Mouse (Mus musculus): Measurements from ENCODE around the gene Agxt2. TPM values are rescaled to one million over a fixed set of nuclear protein-coding genes. Genes with fewer than 3 reads are reported as not detected.

Agxt2 gene
- total and polyA plus RNA-seq, 3 experiments = not detected

DNA sequence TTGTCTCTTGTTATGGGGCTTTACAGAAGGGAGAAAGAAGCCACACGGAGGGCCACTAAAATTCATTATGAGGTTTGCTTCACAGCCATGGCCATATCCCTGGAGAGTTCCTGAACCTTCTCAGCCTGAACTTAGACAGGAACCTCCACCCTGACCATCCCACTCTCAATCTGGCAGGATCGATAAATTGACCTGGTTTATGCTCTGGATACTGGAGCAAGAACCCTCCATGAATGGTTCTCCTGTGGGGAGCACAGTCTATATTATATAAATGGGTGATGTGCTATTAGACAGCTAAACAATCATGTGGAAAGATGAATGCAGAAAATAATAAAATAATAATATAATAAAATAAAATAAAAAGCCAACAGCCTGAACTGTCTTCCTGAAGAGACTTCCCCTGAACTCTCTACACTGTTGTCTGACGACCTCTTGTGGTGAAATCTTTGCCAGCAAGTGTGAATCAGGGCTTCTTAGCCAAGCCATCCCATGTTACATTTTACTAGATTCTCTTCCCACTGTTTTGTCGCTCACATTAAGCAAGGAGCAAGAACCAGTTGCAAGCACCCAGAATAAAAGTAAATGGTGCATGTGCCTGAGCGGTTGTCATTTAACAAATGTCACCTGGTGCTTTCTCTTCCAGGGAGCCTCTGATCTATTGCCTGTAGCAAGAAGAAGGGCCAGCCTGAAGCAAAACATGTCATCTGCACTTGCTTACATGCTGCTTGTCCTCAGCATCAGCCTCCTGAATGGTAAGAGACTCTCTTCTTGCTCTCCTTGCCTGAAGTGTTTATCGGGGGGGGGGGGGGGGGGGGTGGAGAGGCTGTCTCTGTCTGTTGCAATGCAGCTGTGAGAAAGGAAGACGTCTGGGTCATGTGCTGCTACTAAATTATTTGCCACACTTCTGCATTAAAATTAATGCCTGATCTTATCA is 44.5 kb upstream of the Agxt2 start:
- Histone ChIP-seq H3K9me3 (replicated peaks; ENCODE audit: insufficient read depth, low read length) (no peaks in the 10 kb centered on the region), H3K79me2 (ENCODE audit: control insufficient read depth, insufficient read depth, low read length, poor library complexity) (no peaks in the 10 kb centered on the region), H3K27me3 (ENCODE audit: control insufficient read depth in 1 of 2, insufficient read depth in 2 of 2, low read length in 2 of 2) (peaks cover 0 to 1% of the 10 kb centered on the region in 2 experiments; a peak in 1 of 4 replicates), H3K4me1 (ENCODE audit: control insufficient read depth in 1 of 2, insufficient read depth in 2 of 2, low read length in 2 of 2) (no peaks in the 10 kb centered on the region), H3K36me3 (ENCODE audit: control insufficient read depth in 1 of 2, insufficient read depth in 2 of 2, low read length in 2 of 2) (no peaks in the 10 kb centered on the region), H3K9ac (ENCODE audit: control insufficient read depth, low read depth, low read length, poor library complexity, severe bottlenecking) (no peak overlapping the region), H3K27ac (ENCODE audit: control insufficient read depth, low read depth, low read length) (no peak overlapping the region), H3K4me3 (ENCODE audit: control insufficient read depth in 1 of 2, insufficient read depth in 1 of 2, low read depth in 2 of 2, low read length in 2 of 2) (no peak overlapping the region)
- peak; percentile 46 for DNase-seq (ENCODE audit: low read depth, low spot score)
- TF ChIP-seq RAD21 (IDR thresholded peaks at IDR 0.05; ENCODE audit: low read depth, low read length) (peak; percentile 71), ZC3H11A (IDR thresholded peaks at IDR 0.05; ENCODE audit: low read depth, low read length) (peak; percentile 50), CTCF (IDR thresholded peaks at IDR 0.05 in 2 of 3, conservative IDR thresholded peaks at IDR 0.05 in 1 of 3; ENCODE audit: control insufficient read depth in 1 of 3, insufficient read depth in 1 of 3, low read depth in 2 of 3, low read length in 3 of 3, poor library complexity in 1 of 3, severe bottlenecking in 1 of 3) (peak; percentile 40 to 66 (median 49); a peak in 5 of 6 replicates), MAX (IDR thresholded peaks at IDR 0.05; ENCODE audit: low read length) (no peak), SIN3A (IDR thresholded peaks at IDR 0.05; ENCODE audit: low read length) (no peak), SMC3 (IDR thresholded peaks at IDR 0.05; ENCODE audit: low read depth, low read length) (peak; percentile 76), NELFE (IDR thresholded peaks at IDR 0.05; ENCODE audit: low read depth, low read length) (no peak), JUND (IDR thresholded peaks at IDR 0.05; ENCODE audit: low read depth, low read length) (no peak), ETS1 (IDR thresholded peaks at IDR 0.05; ENCODE audit: low read depth, low read length) (no peak)

DNA sequence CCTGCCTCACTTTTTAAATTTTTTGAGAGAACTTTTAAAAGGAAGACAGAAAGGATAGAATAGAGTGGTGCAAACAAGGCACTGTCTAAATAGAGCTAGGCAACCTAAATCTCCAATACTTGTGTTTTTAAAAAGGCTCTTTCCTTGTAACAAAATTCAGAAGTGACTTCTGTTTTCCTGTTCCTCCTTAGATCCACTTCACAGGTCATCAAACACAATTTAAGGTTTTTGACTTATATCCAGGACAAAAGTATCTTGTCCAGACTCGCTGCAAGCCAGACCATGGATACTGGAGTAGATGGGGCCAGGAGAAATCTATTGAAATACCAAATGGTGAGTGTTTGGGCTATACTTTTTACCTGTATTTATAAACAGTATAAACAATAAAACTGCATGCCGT is 33.3 kb upstream of the Agxt2 start, which contains the start of gene Gm21973:
Gene Gm21973, plus strand, starts transcription at position 301 of the 400 bp plus-strand sequence.
- H3K79me2 ChIP-seq (ENCODE audit: control insufficient read depth, insufficient read depth, low read length, poor library complexity) = no peaks in the 10 kb centered on the region
- no peaks in the 10 kb centered on the region for H3K36me3 ChIP-seq (ENCODE audit: control insufficient read depth in 1 of 2, insufficient read depth in 2 of 2, low read length in 2 of 2)
- H3K27me3 ChIP-seq (ENCODE audit: control insufficient read depth in 1 of 2, insufficient read depth in 2 of 2, low read length in 2 of 2) = no peaks in the 10 kb centered on the region; a peak in 3 of 4 replicates
- TF ChIP-seq NRF1 (IDR thresholded peaks at IDR 0.05; ENCODE audit: insufficient read depth, low read depth, low read length, poor library complexity, severe bottlenecking) = no peak
- TF ChIP-seq MYC (IDR thresholded peaks at IDR 0.05; ENCODE audit: low read depth, low read length) = no peak
- TF ChIP-seq SIN3A (IDR thresholded peaks at IDR 0.05; ENCODE audit: low read length) = no peak
- TF ChIP-seq UBTF (IDR thresholded peaks at IDR 0.05; ENCODE audit: borderline replicate concordance, insufficient read depth, low read depth, low read length) = no peak
- no peak for TF ChIP-seq POLR2AphosphoS5 (IDR thresholded peaks at IDR 0.05; ENCODE audit: borderline replicate concordance, low read depth, low read length)
- no peak for TF ChIP-seq E2F4 (IDR thresholded peaks at IDR 0.05; ENCODE audit: borderline replicate concordance, low read depth, low read length)
- no peak for TF ChIP-seq MAX (IDR thresholded peaks at IDR 0.05; ENCODE audit: low read length)
- TF ChIP-seq JUND (IDR thresholded peaks at IDR 0.05; ENCODE audit: low read depth, low read length) = no peak
- TF ChIP-seq HCFC1 (IDR thresholded peaks at IDR 0.05; ENCODE audit: low read depth, low read length) = no peak
- no peak for TF ChIP-seq GATA1 (IDR thresholded peaks at IDR 0.05; ENCODE audit: low read depth, low read length)
- no peak for TF ChIP-seq MAFK (IDR thresholded peaks at IDR 0.05; ENCODE audit: borderline replicate concordance, low read depth, low read length)
- TF ChIP-seq CTCF (IDR thresholded peaks at IDR 0.05 in 2 of 3, conservative IDR thresholded peaks at IDR 0.05 in 1 of 3; ENCODE audit: control insufficient read depth in 1 of 3, insufficient read depth in 1 of 3, low read depth in 2 of 3, low read length in 3 of 3, poor library complexity in 1 of 3, severe bottlenecking in 1 of 3) = no peak
- no peak for TF ChIP-seq USF2 (IDR thresholded peaks at IDR 0.05; ENCODE audit: borderline replicate concordance in 1 of 2, insufficient read depth in 1 of 2, low read depth in 1 of 2, low read length in 2 of 2)
- TF ChIP-seq ZMIZ1 (IDR thresholded peaks at IDR 0.05; ENCODE audit: low read depth, low read length) = no peak
- TF ChIP-seq MAZ (IDR thresholded peaks at IDR 0.05; ENCODE audit: low read depth, low read length) = no peak
- TF ChIP-seq BHLHE40 (IDR thresholded peaks at IDR 0.05; ENCODE audit: borderline replicate concordance, low read depth, low read length) = no peak
- TF ChIP-seq RAD21 (IDR thresholded peaks at IDR 0.05; ENCODE audit: low read depth, low read length) = no peak
- TF ChIP-seq ELF1 (IDR thresholded peaks at IDR 0.05; ENCODE audit: low read depth, low read length) = no peak
- no peaks in the 10 kb centered on the region for H3K4me1 ChIP-seq (ENCODE audit: control insufficient read depth in 1 of 2, insufficient read depth in 2 of 2, low read length in 2 of 2)
- H3K9me3 ChIP-seq (replicated peaks; ENCODE audit: insufficient read depth, low read length) = no peaks in the 10 kb centered on the region
- H3K9ac ChIP-seq (ENCODE audit: control insufficient read depth, low read depth, low read length, poor library complexity, severe bottlenecking) = no peak within 1 kb of the TSS
- no peak for DNase-seq (ENCODE audit: low read depth, low spot score)
- no peak within 1 kb of the TSS for H3K4me3 ChIP-seq (ENCODE audit: control insufficient read depth in 1 of 2, insufficient read depth in 1 of 2, low read depth in 2 of 2, low read length in 2 of 2)
- H3K27ac ChIP-seq (ENCODE audit: control insufficient read depth, low read depth, low read length) = no peak within 1 kb of the TSS

Data from MEL (cell line).